Mouse (Mus musculus) midbrain, embryonic 11.5 days (tissue): ENCODE results near the gene Acmsd. TPM values are rescaled to one million over a fixed set of nuclear protein-coding genes. Genes with fewer than 3 reads are reported as not detected.
"Not testable (repeated sequence)": the region's sequence is repeated elsewhere in the genome, so short reads cannot be mapped to it uniquely, and the experiment has no call there.

ENCODE experiments used
- ATAC-seq: fragments of 200-750 bp; cut with Nextera tagmentation; 2 replicates; pipeline ENCODE4 v1.8.0; 2017; ENCODE audit warnings: moderate TSS enrichment, moderate library complexity; ENCODE audit not compliant: low FRiP score
- DNase-seq: peaks from one replicate; pipeline ENCODE4 v3.0.0; 2015; ENCODE audit warnings: low spot score; ENCODE audit errors: missing footprints
- H3K27ac ChIP-seq: fragments of 300-500 bp; sonication (generic); 2 replicates; pipeline ENCODE4 v1.5.1; 2014; ENCODE audit warnings: low read depth, low read length
- H3K27me3 ChIP-seq: fragments of 300-500 bp; sonication (generic); 2 replicates; pipeline ENCODE4 v1.6.1; 2014; ENCODE audit warnings: mild to moderate bottlenecking, low read length, moderate library complexity, mixed read lengths; ENCODE audit not compliant: control insufficient read depth, insufficient read depth
- H3K36me3 ChIP-seq: fragments of 300-500 bp; sonication (generic); 2 replicates; pipeline ENCODE4 v1.6.1; 2014; ENCODE audit warnings: mild to moderate bottlenecking, low read length, moderate library complexity, mixed read lengths; ENCODE audit not compliant: control insufficient read depth, insufficient read depth
- H3K4me1 ChIP-seq: fragments of 300-500 bp; sonication (generic); 2 replicates; pipeline ENCODE4 v1.6.1; 2014; ENCODE audit warnings: low read length; ENCODE audit not compliant: control insufficient read depth, insufficient read depth
- H3K4me2 ChIP-seq: fragments of 300-500 bp; sonication (generic); 2 replicates; pipeline ENCODE4 v1.6.1; 2014; ENCODE audit warnings: mild to moderate bottlenecking, moderate library complexity
- H3K4me3 ChIP-seq: fragments of 300-500 bp; sonication (generic); 2 replicates; pipeline ENCODE4 v1.5.1; 2014; ENCODE audit warnings: low read depth, low read length
- H3K9ac ChIP-seq: fragments of 300-500 bp; sonication (generic); 2 replicates; pipeline ENCODE4 v1.6.1; 2014; ENCODE audit warnings: low read length
- H3K9me3 ChIP-seq: fragments of 300-500 bp; sonication (generic); 2 replicates; pipeline ENCODE4 v1.6.1; 2016; ENCODE audit warnings: low read length; ENCODE audit not compliant: control insufficient read depth
- WGBS: fragments of 180-500 bp; shearing (Covaris S2); extraction: QIAGEN DNeasy Blood & Tissue Kit; methylation state at CpG from one replicate; pipeline ENCODE4 v1.1.7; 2014; 5-methylcytosine and 5-hydroxymethylcytosine counted together
- polyA plus RNA-seq: library from polyadenylated mRNA; unstranded; fragments of >200 nt; fragmentation: Nextera tagmentation; extraction: Ambion mirVana; gene quantifications from 2 replicates; pipeline ENCODE4 v1.2.1, GENCODE M21; 2014

The Acmsd gene
- polyA plus RNA-seq, 1 experiment from 2014 or later = 0.12 TPM

GRCm38 (mm10) chr1:127732435-127732834, 3.2 kb downstream of the Acmsd start:
- no peaks in the 10 kb centered on the region for H3K27me3 ChIP-seq
- 89% methylated on average over 3 of the region's 3 CpGs for WGBS

GRCm38 (mm10) chr1:127732841-127733240, 3.6 kb downstream of the Acmsd start:
- Histone ChIP-seq H3K36me3 (no peaks in the 10 kb centered on the region), H3K9ac (no peak overlapping the region), H3K9me3 (no peaks in the 10 kb centered on the region), H3K4me1 (no peaks in the 10 kb centered on the region), H3K27ac (no peak overlapping the region), H3K27me3 (no peaks in the 10 kb centered on the region), H3K4me3 (no peak overlapping the region), H3K4me2 (no peak overlapping the region)
- DNase-seq (no peak), ATAC-seq (no peak)
- WGBS = 80% methylated on average over 3 of the region's 3 CpGs

More at GRCm38 (mm10) chr1:127732435-127732834, 3.2 kb downstream of the Acmsd start:
- H3K36me3 ChIP-seq = no peaks in the 10 kb centered on the region
- no peak overlapping the region for H3K4me3 ChIP-seq
- H3K27ac ChIP-seq = no peak overlapping the region
- H3K4me2 ChIP-seq = no peak overlapping the region
- no peaks in the 10 kb centered on the region for H3K9me3 ChIP-seq
- no peak overlapping the region for H3K9ac ChIP-seq
- no peaks in the 10 kb centered on the region for H3K4me1 ChIP-seq
- no peak for DNase-seq
- ATAC-seq = no peak

- Histone ChIP-seq H3K27ac (no peak overlapping the region), H3K4me2 (no peak overlapping the region), H3K4me3 (no peak overlapping the region), H3K9me3 (no peaks in the 10 kb centered on the region), H3K9ac (no peak overlapping the region), H3K36me3 (no peaks in the 10 kb centered on the region), H3K4me1 (no peaks in the 10 kb centered on the region), H3K27me3 (no peaks in the 10 kb centered on the region)
- ATAC-seq (no peak), DNase-seq (no peak)
- WGBS = 82% methylated on average over 3 of the region's 3 CpGs
Measured at GRCm38 (mm10) chr1:127735356-127735755, 6.1 kb downstream of the Acmsd start.

GRCm38 (mm10) chr1:127750401-127751102, 21.3 kb downstream of the Acmsd start:
- H3K27me3 ChIP-seq = no peaks in the 10 kb centered on the region
- no peaks in the 10 kb centered on the region for H3K9me3 ChIP-seq
- H3K4me2 ChIP-seq = no peak overlapping the region
- no peak overlapping the region for H3K4me3 ChIP-seq
- H3K4me1 ChIP-seq = no peaks in the 10 kb centered on the region
- no peak for DNase-seq
- no peak overlapping the region for H3K9ac ChIP-seq
- ATAC-seq = no peak
- H3K36me3 ChIP-seq = no peaks in the 10 kb centered on the region
- H3K27ac ChIP-seq = no peak overlapping the region
- 84% methylated on average over 11 of the region's 11 CpGs for WGBS

- no peak overlapping the region for H3K4me3 ChIP-seq
- DNase-seq (no peak), ATAC-seq (no peak)
- no peaks in the 10 kb centered on the region for H3K36me3 ChIP-seq
- no peaks in the 10 kb centered on the region for H3K9me3 ChIP-seq
- no peaks in the 10 kb centered on the region for H3K27me3 ChIP-seq
- H3K9ac ChIP-seq = no peak overlapping the region
- 70% methylated on average over 4 of the region's 4 CpGs for WGBS
- H3K4me2 ChIP-seq = no peak overlapping the region
- H3K4me1 ChIP-seq = no peaks in the 10 kb centered on the region
- H3K27ac ChIP-seq = no peak overlapping the region
Measured at GRCm38 (mm10) chr1:127755806-127756205, 26.6 kb downstream of the Acmsd start.

- ATAC-seq (no peak), DNase-seq (no peak)
- H3K4me3 ChIP-seq = no peak overlapping the region
- H3K9ac ChIP-seq = no peak overlapping the region
- H3K36me3 ChIP-seq = no peaks in the 10 kb centered on the region
- H3K9me3 ChIP-seq = no peaks in the 10 kb centered on the region
- H3K27me3 ChIP-seq = no peaks in the 10 kb centered on the region
- no peak overlapping the region for H3K27ac ChIP-seq
- WGBS = 67% methylated on average over 5 of the region's 5 CpGs
- H3K4me2 ChIP-seq = no peak overlapping the region
- no peaks in the 10 kb centered on the region for H3K4me1 ChIP-seq
Measured at GRCm38 (mm10) chr1:127756331-127757163, 27.3 kb downstream of the Acmsd start.

GRCm38 (mm10) chr1:127757164-127757545, 27.9 kb downstream of the Acmsd start:
- not testable (repeated sequence) for H3K4me2 ChIP-seq, H3K4me3 ChIP-seq, H3K9ac ChIP-seq, H3K36me3 ChIP-seq, ATAC-seq, H3K4me1 ChIP-seq, H3K9me3 ChIP-seq, H3K27ac ChIP-seq, H3K27me3 ChIP-seq, DNase-seq
- WGBS = 90% methylated on average over 3 of the region's 3 CpGs

GRCm38 (mm10) chr1:127765468-127765867, 36.3 kb downstream of the Acmsd start:
- Histone ChIP-seq H3K9ac (no peak overlapping the region), H3K4me2 (no peak overlapping the region), H3K36me3 (no peaks in the 10 kb centered on the region), H3K27me3 (no peaks in the 10 kb centered on the region), H3K4me1 (no peaks in the 10 kb centered on the region), H3K4me3 (no peak overlapping the region), H3K27ac (no peak overlapping the region), H3K9me3 (no peaks in the 10 kb centered on the region)
- no peak for ATAC-seq
- no peak for DNase-seq
- WGBS = 44% methylated on average over 2 of the region's 2 CpGs

- H3K9me3 ChIP-seq = no peaks in the 10 kb centered on the region
- no peak overlapping the region for H3K4me2 ChIP-seq
- WGBS = 92% methylated on average over 2 of the region's 2 CpGs
- H3K4me3 ChIP-seq = no peak overlapping the region
- ATAC-seq (no peak), DNase-seq (no peak)
- H3K4me1 ChIP-seq = no peaks in the 10 kb centered on the region
- no peaks in the 10 kb centered on the region for H3K27me3 ChIP-seq
- no peak overlapping the region for H3K9ac ChIP-seq
- no peak overlapping the region for H3K27ac ChIP-seq
- no peaks in the 10 kb centered on the region for H3K36me3 ChIP-seq
Measured at GRCm38 (mm10) chr1:127766741-127767140, 37.5 kb downstream of the Acmsd start.
